Mouse (Mus musculus) hindbrain, embryonic 11.5 days (tissue): Measurements from ENCODE around the gene Eif6. TPM values are rescaled to one million over a fixed set of nuclear protein-coding genes. Genes with fewer than 3 reads are reported as not detected.

Experiments
- ATAC-seq: fragments of 200-750 bp; cut with Nextera tagmentation; 2 replicates; pipeline ENCODE4 v1.8.0; 2017; ENCODE audit warnings: mild to moderate bottlenecking, moderate TSS enrichment, moderate library complexity; ENCODE audit not compliant: low FRiP score
- DNase-seq: peaks from one replicate; pipeline ENCODE4 v3.0.0-alpha.2; 2015; ENCODE audit warnings: low spot score
- H3K27ac ChIP-seq: fragments of 300-500 bp; sonication (generic); 2 replicates; pipeline ENCODE4 v1.5.1; 2014; ENCODE audit warnings: mild to moderate bottlenecking, low read depth, low read length
- H3K27me3 ChIP-seq: fragments of 300-500 bp; sonication (generic); 2 replicates; pipeline ENCODE4 v1.6.1; 2014; ENCODE audit warnings: mild to moderate bottlenecking, low read length, moderate library complexity, mixed read lengths; ENCODE audit not compliant: control insufficient read depth, insufficient read depth
- H3K36me3 ChIP-seq: fragments of 300-500 bp; sonication (generic); 2 replicates; pipeline ENCODE4 v1.6.1; 2014; ENCODE audit warnings: mild to moderate bottlenecking, low read length, moderate library complexity, mixed read lengths; ENCODE audit not compliant: control insufficient read depth, insufficient read depth
- H3K4me1 ChIP-seq: fragments of 300-500 bp; sonication (generic); replicated peaks from 2 replicates; pipeline ENCODE4 v1.6.1; 2014; ENCODE audit warnings: low read length, mixed read lengths; ENCODE audit not compliant: control insufficient read depth, insufficient read depth
- H3K4me2 ChIP-seq: fragments of 300-500 bp; sonication (generic); replicated peaks from 2 replicates; pipeline ENCODE4 v1.6.1; 2014; ENCODE audit warnings: mild to moderate bottlenecking, low read depth, low read length
- H3K4me3 ChIP-seq: fragments of 300-500 bp; sonication (generic); 2 replicates; pipeline ENCODE4 v1.5.1; 2014; ENCODE audit warnings: low read depth, low read length
- H3K9ac ChIP-seq: fragments of 300-500 bp; sonication (generic); 2 replicates; pipeline ENCODE4 v1.6.1; 2014; ENCODE audit warnings: low read depth, low read length
- H3K9me3 ChIP-seq: fragments of 300-500 bp; sonication (generic); 2 replicates; pipeline ENCODE4 v1.6.1; 2016; ENCODE audit warnings: low read length; ENCODE audit not compliant: control insufficient read depth
- WGBS: fragments of 180-500 bp; shearing (Covaris S2); extraction: QIAGEN DNeasy Blood & Tissue Kit; methylation state at CpG from one replicate; pipeline ENCODE4 v1.1.7; 2014; 5-methylcytosine and 5-hydroxymethylcytosine counted together
- polyA plus RNA-seq: library from polyadenylated mRNA; unstranded; fragments of >200 nt; fragmentation: Nextera tagmentation; extraction: Ambion mirVana; gene quantifications from 2 replicates; pipeline ENCODE4 v1.2.1, GENCODE M21; 2014

The Eif6 gene
- polyA plus RNA-seq, 1 experiment from 2014 or later = 193 TPM

DNA sequence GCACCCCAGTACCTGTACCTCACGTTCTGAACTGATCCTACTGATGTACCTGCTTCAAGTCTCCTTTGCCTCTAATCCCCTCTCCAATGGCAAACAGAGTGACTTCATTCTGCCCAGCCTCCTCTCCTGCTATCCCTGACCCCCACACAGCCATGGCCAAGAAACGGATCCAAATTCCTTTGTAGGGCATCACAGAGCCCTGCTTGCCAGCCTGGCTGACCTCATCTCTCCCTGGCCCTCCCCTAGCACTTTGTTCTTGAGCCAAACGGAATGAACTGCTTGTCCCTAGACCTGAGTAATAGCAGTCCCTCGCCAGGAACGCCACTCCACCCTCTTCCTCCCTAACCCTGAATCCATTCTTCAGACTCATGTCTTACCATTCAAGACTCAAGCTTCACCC is 20.2 kb downstream of the Eif6 start:
- WGBS = 81% methylated on average over 5 of the region's 5 CpGs
- Histone ChIP-seq H3K36me3 (no peaks in the 10 kb centered on the region), H3K4me1 (no peaks in the 10 kb centered on the region), H3K27ac (no peak overlapping the region), H3K27me3 (no peaks in the 10 kb centered on the region), H3K9me3 (no peaks in the 10 kb centered on the region), H3K9ac (no peak overlapping the region), H3K4me2 (no peak overlapping the region), H3K4me3 (no peak overlapping the region)
- ATAC-seq = no peak
- DNase-seq = no peak

DNA sequence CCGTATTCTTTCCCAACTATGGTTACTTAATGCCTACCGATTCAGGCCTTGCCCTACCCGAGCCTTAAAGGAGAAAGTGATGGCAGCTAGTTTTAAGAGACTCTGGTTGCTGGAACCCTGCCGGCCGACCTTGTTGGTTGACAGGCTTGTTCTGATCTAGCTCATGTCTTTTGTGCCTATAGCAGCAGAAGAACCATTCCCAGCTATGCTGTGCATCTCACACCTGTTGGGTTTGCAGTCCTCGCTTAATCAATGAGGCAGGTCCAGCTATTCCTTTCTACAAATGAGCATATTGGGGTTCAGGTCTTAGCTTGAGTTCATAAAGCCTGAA is 20.8 kb downstream of the Eif6 start:
- DNase-seq (no peak), ATAC-seq (no peak)
- Histone ChIP-seq H3K27ac (no peak overlapping the region), H3K4me3 (no peak overlapping the region), H3K9me3 (no peaks in the 10 kb centered on the region), H3K4me2 (no peak overlapping the region), H3K36me3 (no peaks in the 10 kb centered on the region), H3K27me3 (no peaks in the 10 kb centered on the region), H3K9ac (no peak overlapping the region), H3K4me1 (no peaks in the 10 kb centered on the region)
- 87% methylated on average over 6 of the region's 6 CpGs for WGBS

DNA sequence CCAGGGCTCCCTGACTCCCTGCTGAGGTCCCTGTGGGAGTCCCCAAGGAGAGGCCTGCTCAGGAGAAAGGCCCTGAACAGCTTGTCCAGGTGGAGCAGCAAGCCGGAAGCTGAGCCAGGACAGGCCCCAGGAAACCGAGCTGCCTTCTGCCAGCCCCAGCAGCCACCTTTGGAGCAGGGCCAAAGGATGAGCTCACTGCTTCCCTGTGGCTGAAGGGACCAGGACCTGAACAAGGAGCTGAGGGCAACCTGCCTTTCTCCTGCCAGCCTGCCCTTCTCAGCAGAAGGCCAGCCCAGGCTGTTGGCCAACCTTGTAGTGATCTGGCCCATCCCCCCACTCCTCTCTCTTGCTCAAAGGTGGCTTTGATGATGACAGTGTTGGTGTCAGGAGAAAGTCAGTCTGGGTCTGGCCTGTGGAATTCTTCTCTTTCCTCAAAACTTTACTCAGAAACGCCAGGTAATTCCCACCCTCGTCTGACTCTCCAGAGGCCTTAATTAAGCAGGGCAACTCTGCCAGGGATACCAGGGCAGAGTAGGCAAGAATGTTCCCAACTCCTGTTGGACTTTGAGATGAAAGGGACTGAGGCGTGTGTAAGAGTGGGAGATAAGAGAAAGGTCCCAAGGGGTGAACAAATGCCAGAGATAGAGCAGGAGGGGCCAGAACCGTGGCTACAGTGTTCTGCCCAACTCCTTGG is 21.3 kb downstream of the Eif6 start:
- DNase-seq (no peak), ATAC-seq (no peak)
- H3K36me3 ChIP-seq = no peaks in the 10 kb centered on the region
- no peak overlapping the region for H3K4me3 ChIP-seq
- H3K9ac ChIP-seq = no peak overlapping the region
- H3K4me1 ChIP-seq = no peaks in the 10 kb centered on the region
- H3K9me3 ChIP-seq = no peaks in the 10 kb centered on the region
- no peak overlapping the region for H3K4me2 ChIP-seq
- no peaks in the 10 kb centered on the region for H3K27me3 ChIP-seq
- 68% methylated on average over 6 of the region's 6 CpGs for WGBS
- no peak overlapping the region for H3K27ac ChIP-seq

DNA sequence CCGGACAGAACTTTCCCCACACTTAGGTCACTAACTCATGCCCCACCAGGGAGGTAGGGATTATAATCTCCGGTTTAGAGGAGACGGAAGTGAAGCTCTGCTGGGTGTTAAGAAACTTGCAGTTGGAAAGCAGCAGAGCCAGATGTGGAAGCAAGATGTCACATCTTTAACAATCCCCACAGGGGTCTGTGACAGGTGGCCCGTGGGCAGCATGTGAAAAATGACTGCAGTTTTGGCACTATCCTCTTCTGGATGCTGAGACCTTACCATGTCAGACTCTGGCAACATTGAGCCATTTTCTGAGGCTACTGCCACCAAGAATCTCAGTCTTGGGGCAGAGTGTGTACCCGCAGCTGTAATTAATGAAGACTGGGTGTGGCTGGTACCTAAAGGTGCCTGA is 22.7 kb downstream of the Eif6 start:
- 77% methylated on average over 5 of the region's 5 CpGs for WGBS
- no peak overlapping the region for H3K27ac ChIP-seq
- no peak overlapping the region for H3K4me2 ChIP-seq
- no peaks in the 10 kb centered on the region for H3K36me3 ChIP-seq
- DNase-seq (no peak), ATAC-seq (no peak)
- H3K27me3 ChIP-seq = no peaks in the 10 kb centered on the region
- H3K4me3 ChIP-seq = no peak overlapping the region
- no peaks in the 10 kb centered on the region for H3K9me3 ChIP-seq
- no peaks in the 10 kb centered on the region for H3K4me1 ChIP-seq
- H3K9ac ChIP-seq = no peak overlapping the region

DNA sequence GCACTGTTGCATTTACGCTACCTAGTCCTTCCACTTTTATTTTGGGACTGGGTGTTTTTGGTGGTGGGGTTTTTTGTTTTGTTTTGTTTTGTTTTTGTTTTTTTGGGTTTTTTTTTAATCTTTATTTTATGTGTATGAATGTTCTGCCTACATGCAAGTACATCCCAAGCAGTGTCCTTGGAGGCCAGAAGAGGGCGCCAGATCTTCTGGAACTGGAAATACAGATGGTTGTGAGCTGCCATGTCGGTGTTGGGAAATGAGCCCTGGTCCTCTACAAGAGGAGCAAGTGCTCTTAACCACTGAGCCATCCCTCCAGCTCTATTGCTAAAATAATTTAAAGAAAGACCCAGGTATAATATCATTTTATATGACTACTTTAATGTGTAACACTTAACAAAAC is 24.0 kb downstream of the Eif6 start:
- H3K4me3 ChIP-seq = no peak overlapping the region
- no peak overlapping the region for H3K4me2 ChIP-seq
- no peak overlapping the region for H3K27ac ChIP-seq
- no peaks in the 10 kb centered on the region for H3K36me3 ChIP-seq
- H3K27me3 ChIP-seq = no peaks in the 10 kb centered on the region
- no peak overlapping the region for H3K9ac ChIP-seq
- H3K4me1 ChIP-seq = no peaks in the 10 kb centered on the region
- WGBS = 49% methylated on average over 3 of the region's 3 CpGs
- ATAC-seq (no peak), DNase-seq (peak; percentile 30)
- no peaks in the 10 kb centered on the region for H3K9me3 ChIP-seq

DNA sequence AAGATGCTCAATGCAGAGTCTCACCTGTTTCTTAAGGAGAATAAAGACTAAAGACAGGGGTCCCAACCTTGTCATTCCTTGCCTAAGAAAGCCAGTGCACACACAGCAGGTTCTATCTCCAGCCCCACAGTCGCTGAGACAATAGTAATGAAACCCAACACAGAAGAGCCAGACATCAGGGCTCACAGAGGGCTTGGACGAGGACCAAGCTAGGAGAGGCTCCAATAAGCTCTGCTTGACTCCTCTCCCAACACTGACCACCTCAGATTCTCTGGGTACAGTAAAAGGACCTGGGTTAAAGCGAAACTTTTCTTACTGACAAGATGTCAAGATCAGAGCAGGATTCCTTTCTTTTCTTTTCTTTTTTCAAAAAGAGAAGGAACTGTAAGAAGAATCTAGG is 28.1 kb downstream of the Eif6 start:
- no peak overlapping the region for H3K9ac ChIP-seq
- no peak overlapping the region for H3K27ac ChIP-seq
- WGBS = 62% methylated on average over 3 of the region's 3 CpGs
- H3K27me3 ChIP-seq = no peaks in the 10 kb centered on the region
- DNase-seq (no peak), ATAC-seq (no peak)
- no peak overlapping the region for H3K4me2 ChIP-seq
- no peaks in the 10 kb centered on the region for H3K4me1 ChIP-seq
- no peak overlapping the region for H3K4me3 ChIP-seq
- no peaks in the 10 kb centered on the region for H3K36me3 ChIP-seq
- no peaks in the 10 kb centered on the region for H3K9me3 ChIP-seq

DNA sequence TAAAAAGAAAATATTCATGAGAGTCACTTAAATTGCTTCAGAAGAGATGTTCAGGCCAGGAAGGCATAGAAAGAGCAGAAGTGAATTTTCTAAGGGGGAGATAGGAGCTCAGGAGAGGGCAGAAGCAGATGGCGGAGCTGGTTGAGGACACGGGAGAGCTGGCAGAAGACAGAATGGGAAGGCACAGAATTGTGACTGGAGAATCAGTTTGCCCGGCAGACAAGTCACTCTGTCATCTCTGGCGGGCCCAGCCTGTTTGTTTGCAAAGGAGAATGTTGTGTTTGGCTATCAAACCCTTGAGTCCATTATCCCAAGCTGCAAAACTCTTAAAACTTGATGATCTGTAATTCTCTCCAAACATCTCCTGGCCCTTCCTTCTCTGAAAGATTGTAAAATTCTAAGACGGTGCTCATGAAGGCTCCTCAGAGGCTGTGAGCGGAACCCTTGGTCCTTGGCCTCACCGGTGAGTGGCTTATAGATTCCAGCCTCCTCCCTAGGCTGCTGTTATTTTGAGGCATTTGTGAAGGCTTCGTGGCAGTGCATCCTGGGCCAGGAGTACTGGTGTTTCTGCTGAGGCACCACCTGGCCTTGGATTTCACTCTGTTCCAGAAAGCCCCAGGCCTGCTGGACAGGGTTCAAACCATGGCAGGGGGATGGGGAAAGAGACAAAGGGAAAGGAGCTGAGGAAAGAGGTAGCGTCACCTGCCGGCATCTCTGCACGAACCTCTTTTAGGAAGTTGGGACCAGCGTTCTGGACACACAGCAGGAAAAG is 31.9 kb downstream of the Eif6 start:
- DNase-seq (no peak), ATAC-seq (no peak)
- no peak overlapping the region for H3K9ac ChIP-seq
- no peaks in the 10 kb centered on the region for H3K9me3 ChIP-seq
- H3K27me3 ChIP-seq = no peaks in the 10 kb centered on the region
- no peak overlapping the region for H3K4me3 ChIP-seq
- no peak overlapping the region for H3K4me2 ChIP-seq
- no peak overlapping the region for H3K27ac ChIP-seq
- WGBS = 89% methylated on average over 12 of the region's 12 CpGs
- H3K36me3 ChIP-seq = no peaks in the 10 kb centered on the region
- H3K4me1 ChIP-seq = no peaks in the 10 kb centered on the region

DNA sequence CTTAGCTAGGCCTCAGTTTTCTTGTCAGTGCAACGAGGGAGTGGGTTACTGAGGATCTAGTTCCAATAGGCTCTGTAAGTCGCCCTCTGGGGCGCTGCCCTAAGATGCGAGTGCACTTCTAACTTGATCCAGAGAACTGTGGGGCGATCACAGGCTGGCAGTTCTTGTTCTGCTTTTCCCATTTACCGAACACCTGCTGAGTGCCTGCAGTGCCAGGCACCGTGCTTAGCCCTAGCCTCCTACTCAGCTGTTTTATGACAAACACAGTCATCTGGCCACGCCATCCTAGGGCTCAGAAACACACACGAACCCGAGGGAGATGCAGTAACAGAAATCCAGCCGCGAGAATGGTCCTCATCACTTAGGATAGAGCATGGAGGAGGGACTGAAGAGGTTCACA is 33.8 kb downstream of the Eif6 start:
- no peaks in the 10 kb centered on the region for H3K36me3 ChIP-seq
- H3K9ac ChIP-seq = no peak overlapping the region
- DNase-seq (no peak), ATAC-seq (no peak)
- no peak overlapping the region for H3K27ac ChIP-seq
- H3K4me1 ChIP-seq = no peaks in the 10 kb centered on the region
- no peak overlapping the region for H3K4me3 ChIP-seq
- no peak overlapping the region for H3K4me2 ChIP-seq
- WGBS = 29% methylated on average over 12 of the region's 12 CpGs
- no peaks in the 10 kb centered on the region for H3K9me3 ChIP-seq
- H3K27me3 ChIP-seq = no peaks in the 10 kb centered on the region
